Mouse (Mus musculus): ENCODE measurements at regions not wholly inside any gene's neighbourhood (a gene's known extent, or its start where the extent isn't known, plus 50 kb on each side); places are given as distances from the start of the nearest gene placed in this dataset.

DNA sequence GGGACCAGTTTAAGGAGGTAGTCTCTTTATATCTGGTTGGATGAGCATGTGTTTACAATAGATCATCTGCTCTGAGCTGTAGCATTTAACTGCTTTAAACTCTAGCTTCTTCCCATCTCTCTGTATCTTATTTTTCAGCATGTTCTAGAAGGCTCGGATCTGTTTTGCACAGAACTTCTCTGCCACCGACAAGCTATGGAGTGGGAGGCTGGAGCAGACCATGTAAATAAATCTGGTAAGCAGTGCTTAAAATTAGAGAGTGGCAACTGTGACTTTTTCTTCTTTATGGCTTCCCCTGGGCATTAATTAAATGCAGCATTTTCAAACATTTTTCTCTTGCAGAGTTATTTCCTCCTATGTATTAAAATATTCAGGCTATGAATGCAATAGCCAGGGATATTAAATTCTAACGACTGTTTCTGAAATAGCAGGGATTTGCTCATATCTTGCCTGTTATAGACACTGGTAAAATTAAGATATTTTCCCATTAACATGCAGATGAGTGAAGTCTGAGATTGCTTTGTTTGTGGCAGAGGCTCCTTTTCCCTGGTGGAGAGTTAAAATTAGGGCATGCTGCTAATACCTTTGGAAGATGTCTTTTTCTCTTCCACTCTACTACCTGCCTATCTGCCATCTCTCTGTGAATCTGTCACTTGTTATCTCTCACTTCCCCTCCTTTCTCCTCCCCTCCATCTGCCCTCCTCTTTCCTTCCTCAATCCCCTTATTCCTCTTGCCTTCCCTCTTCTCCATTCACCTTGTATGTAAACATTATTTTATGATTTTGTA lies 327.2 kb downstream of the Fam198b start:
- H3K27ac ChIP-seq (ENCODE audit: insufficient read depth, low read length) = no peak overlapping the region
- no peak overlapping the region for H3K4me3 ChIP-seq (ENCODE audit: extremely low read depth, insufficient read depth, insufficient read length)
- H3K27me3 ChIP-seq (ENCODE audit: control insufficient read depth, insufficient read depth, low read length) = no peaks in the 10 kb centered on the region
- WGBS = 85% methylated on average over 3 of the region's 3 CpGs
- no peak for TF ChIP-seq POLR2A (IDR thresholded peaks at IDR 0.05; ENCODE audit: low read depth, low read length)
- TF ChIP-seq CTCF (IDR thresholded peaks at IDR 0.05; ENCODE audit: extremely low read depth, insufficient read depth, insufficient read length, insufficient replicate concordance) = no peak
- no peak for DNase-seq (ENCODE audit: low read depth in 1 of 2, low spot score in 2 of 2)
- H3K4me1 ChIP-seq (ENCODE audit: control insufficient read depth, insufficient read depth, insufficient read length) = no peaks in the 10 kb centered on the region
- no peaks in the 10 kb centered on the region for H3K36me3 ChIP-seq (ENCODE audit: control insufficient read depth, insufficient read depth, low read length)

DNA sequence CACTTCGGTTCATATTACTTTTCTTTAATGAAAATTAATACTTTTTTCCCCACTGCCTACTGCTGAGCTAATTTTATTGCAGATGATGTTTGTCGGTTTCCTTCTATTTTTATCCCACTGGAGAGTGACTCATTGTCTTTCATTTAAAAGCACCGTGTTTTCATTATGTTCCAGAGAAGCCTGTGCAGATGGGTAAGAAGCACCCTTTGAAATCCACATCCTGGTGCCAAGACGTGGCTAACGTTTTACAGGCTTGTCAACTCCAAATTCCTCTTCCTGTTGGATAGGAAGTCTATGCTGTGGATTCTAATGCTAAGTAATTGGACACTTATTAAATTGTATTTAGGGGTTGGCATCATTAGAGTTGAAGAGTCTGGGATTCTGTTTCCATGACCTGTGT lies 364.3 kb downstream of the Fam198b start:
- no peak overlapping the region for H3K27ac ChIP-seq (ENCODE audit: insufficient read depth, low read length)
- TF ChIP-seq CTCF (IDR thresholded peaks at IDR 0.05; ENCODE audit: extremely low read depth, insufficient read depth, insufficient read length, insufficient replicate concordance) (no peak), POLR2A (IDR thresholded peaks at IDR 0.05; ENCODE audit: low read depth, low read length) (no peak)
- H3K4me1 ChIP-seq (ENCODE audit: control insufficient read depth, insufficient read depth, insufficient read length) = no peaks in the 10 kb centered on the region
- DNase-seq (ENCODE audit: low read depth in 1 of 2, low spot score in 2 of 2) = no peak
- H3K4me3 ChIP-seq (ENCODE audit: extremely low read depth, insufficient read depth, insufficient read length) = no peak overlapping the region
- no peaks in the 10 kb centered on the region for H3K27me3 ChIP-seq (ENCODE audit: control insufficient read depth, insufficient read depth, low read length)
- 54% methylated on average over 5 of the region's 5 CpGs for WGBS
- no peaks in the 10 kb centered on the region for H3K36me3 ChIP-seq (ENCODE audit: control insufficient read depth, insufficient read depth, low read length)

DNA sequence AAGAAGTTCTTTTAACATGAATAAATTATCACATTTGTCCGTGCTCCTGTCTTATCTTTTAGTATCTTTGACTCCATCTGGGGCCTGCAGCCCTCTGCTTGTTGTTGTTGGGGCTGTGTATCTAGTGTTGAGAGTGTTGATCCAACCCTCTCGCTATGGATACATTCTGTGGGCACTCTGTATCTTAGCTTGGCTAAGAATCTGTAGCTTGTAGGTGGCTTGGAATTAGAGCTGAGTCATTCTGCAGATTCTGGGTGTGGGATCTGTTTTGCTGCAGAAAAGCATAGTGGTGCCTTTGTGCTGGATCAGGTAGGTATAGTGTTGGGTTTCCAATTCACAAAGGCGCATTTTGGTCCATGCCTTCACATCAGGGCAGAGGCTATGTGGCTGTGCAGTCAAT lies 365.6 kb downstream of the Fam198b start:
- Histone ChIP-seq H3K4me1 (ENCODE audit: control insufficient read depth, insufficient read depth, insufficient read length) (no peaks in the 10 kb centered on the region), H3K27me3 (ENCODE audit: control insufficient read depth, insufficient read depth, low read length) (no peaks in the 10 kb centered on the region), H3K4me3 (ENCODE audit: extremely low read depth, insufficient read depth, insufficient read length) (no peak overlapping the region), H3K36me3 (ENCODE audit: control insufficient read depth, insufficient read depth, low read length) (no peaks in the 10 kb centered on the region), H3K27ac (ENCODE audit: insufficient read depth, low read length) (no peak overlapping the region)
- DNase-seq (ENCODE audit: low read depth in 1 of 2, low spot score in 2 of 2) = no peak
- no peak for TF ChIP-seq CTCF (IDR thresholded peaks at IDR 0.05; ENCODE audit: extremely low read depth, insufficient read depth, insufficient read length, insufficient replicate concordance)
- WGBS = 66% methylated on average over 3 of the region's 3 CpGs

DNA sequence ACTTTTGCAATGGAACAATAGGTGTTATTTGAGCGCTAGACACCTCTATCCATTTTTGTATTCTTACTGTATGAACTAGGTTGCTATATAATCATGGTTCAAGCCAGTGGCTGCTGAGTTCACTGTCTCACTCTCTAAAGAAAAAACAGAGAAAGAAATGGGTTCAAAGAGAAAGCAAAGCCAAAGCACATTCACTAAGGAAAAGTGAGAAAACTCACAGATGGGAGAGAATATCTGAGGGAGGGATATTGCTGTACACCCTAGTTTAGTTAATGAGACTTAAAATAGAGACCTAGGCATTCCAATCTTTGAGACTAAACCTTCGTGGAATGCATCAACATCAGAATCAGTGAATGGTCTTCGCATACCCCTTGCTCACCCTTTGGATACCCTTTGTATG lies 371.0 kb downstream of the Fam198b start:
- DNase-seq (ENCODE audit: low read depth in 1 of 2, low spot score in 2 of 2) = no peak
- Histone ChIP-seq H3K27ac (ENCODE audit: insufficient read depth, low read length) (no peak overlapping the region), H3K27me3 (ENCODE audit: control insufficient read depth, insufficient read depth, low read length) (no peaks in the 10 kb centered on the region), H3K4me3 (ENCODE audit: extremely low read depth, insufficient read depth, insufficient read length) (no peak overlapping the region), H3K4me1 (ENCODE audit: control insufficient read depth, insufficient read depth, insufficient read length) (no peaks in the 10 kb centered on the region), H3K36me3 (ENCODE audit: control insufficient read depth, insufficient read depth, low read length) (no peaks in the 10 kb centered on the region)
- TF ChIP-seq POLR2A (IDR thresholded peaks at IDR 0.05; ENCODE audit: low read depth, low read length) (no peak), CTCF (IDR thresholded peaks at IDR 0.05; ENCODE audit: extremely low read depth, insufficient read depth, insufficient read length, insufficient replicate concordance) (no peak)
- 81% methylated on average over 3 of the region's 3 CpGs for WGBS

DNA sequence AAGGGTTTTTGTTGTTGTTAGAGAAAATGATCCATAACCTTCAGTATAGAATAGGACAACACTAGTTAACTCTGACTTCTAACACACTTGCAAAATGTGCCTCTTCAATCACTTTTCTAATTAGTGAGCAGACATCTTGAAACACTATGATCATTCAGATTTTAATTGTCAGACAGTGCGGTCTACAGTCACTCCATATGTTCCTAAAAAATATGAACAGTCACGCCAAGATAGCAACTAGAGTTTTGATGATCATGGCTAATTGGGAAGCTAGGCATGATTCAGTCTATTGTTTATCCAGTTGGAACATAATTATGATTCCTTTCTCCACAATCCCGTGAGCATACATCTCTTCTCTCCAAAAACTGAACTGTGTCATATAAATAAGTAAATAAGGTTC lies 372.1 kb downstream of the Fam198b start:
- no peak for TF ChIP-seq POLR2A (IDR thresholded peaks at IDR 0.05; ENCODE audit: low read depth, low read length)
- no peak for TF ChIP-seq CTCF (IDR thresholded peaks at IDR 0.05; ENCODE audit: extremely low read depth, insufficient read depth, insufficient read length, insufficient replicate concordance)
- no peak overlapping the region for H3K4me3 ChIP-seq (ENCODE audit: extremely low read depth, insufficient read depth, insufficient read length)
- no peaks in the 10 kb centered on the region for H3K4me1 ChIP-seq (ENCODE audit: control insufficient read depth, insufficient read depth, insufficient read length)
- no peak overlapping the region for H3K27ac ChIP-seq (ENCODE audit: insufficient read depth, low read length)
- no peak for DNase-seq (ENCODE audit: low read depth in 1 of 2, low spot score in 2 of 2)
- WGBS = 87% methylated on average over 3 of the region's 3 CpGs
- H3K27me3 ChIP-seq (ENCODE audit: control insufficient read depth, insufficient read depth, low read length) = no peaks in the 10 kb centered on the region
- H3K36me3 ChIP-seq (ENCODE audit: control insufficient read depth, insufficient read depth, low read length) = no peaks in the 10 kb centered on the region

DNA sequence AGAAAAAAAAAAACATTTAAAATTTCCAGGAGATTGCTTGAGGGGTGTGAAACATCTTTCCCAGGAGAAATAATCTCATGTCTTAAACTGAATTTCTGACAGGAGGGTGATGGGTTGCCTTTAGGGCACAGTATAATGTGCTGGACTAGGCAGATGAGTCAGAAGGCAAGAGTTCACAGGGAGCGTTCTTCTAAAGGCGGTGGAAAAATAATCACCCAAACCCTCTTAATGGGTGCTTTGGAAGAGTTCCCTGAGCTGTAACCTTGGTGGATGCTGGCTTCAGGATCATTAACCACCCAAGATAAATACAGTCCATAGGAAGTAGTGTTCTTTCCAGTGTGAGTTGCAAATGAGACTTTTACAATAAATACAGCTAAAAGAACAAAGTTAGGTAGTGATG lies 378.8 kb downstream of the Fam198b start:
- H3K4me3 ChIP-seq (ENCODE audit: extremely low read depth, insufficient read depth, insufficient read length) = no peak overlapping the region
- no peaks in the 10 kb centered on the region for H3K27me3 ChIP-seq (ENCODE audit: control insufficient read depth, insufficient read depth, low read length)
- 93% methylated on average over 2 of the region's 2 CpGs for WGBS
- no peaks in the 10 kb centered on the region for H3K4me1 ChIP-seq (ENCODE audit: control insufficient read depth, insufficient read depth, insufficient read length)
- no peak overlapping the region for H3K27ac ChIP-seq (ENCODE audit: insufficient read depth, low read length)
- TF ChIP-seq CTCF (IDR thresholded peaks at IDR 0.05; ENCODE audit: extremely low read depth, insufficient read depth, insufficient read length, insufficient replicate concordance) (no peak), POLR2A (IDR thresholded peaks at IDR 0.05; ENCODE audit: low read depth, low read length) (no peak)
- DNase-seq (ENCODE audit: low read depth in 1 of 2, low spot score in 2 of 2) = no peak
- no peaks in the 10 kb centered on the region for H3K36me3 ChIP-seq (ENCODE audit: control insufficient read depth, insufficient read depth, low read length)

DNA sequence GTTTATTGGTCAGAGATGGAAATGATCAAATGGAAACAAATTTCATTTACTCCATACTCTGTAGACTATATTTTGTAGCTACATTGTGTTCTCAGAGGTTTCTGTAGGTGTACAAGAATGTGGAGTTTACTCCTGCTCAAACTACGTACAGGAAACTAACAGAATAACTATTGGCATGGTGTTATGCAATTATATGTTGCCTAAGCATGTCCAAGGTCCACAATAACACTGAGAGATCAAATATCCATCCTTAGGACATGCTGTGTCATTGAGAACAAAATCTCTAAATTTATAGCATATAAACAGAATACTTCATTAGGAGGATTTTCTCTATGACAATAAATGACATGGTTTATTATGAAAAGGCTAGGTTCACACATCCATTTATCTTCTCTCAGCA lies 400.3 kb downstream of the Fam198b start:
- WGBS = 78% methylated on average over 1 of the region's 1 CpGs
- H3K36me3 ChIP-seq (ENCODE audit: control insufficient read depth, insufficient read depth, low read length) = no peaks in the 10 kb centered on the region
- no peak for DNase-seq (ENCODE audit: low read depth in 1 of 2, low spot score in 2 of 2)
- TF ChIP-seq CTCF (IDR thresholded peaks at IDR 0.05; ENCODE audit: extremely low read depth, insufficient read depth, insufficient read length, insufficient replicate concordance) (no peak), POLR2A (IDR thresholded peaks at IDR 0.05; ENCODE audit: low read depth, low read length) (no peak)
- H3K4me1 ChIP-seq (ENCODE audit: control insufficient read depth, insufficient read depth, insufficient read length) = no peaks in the 10 kb centered on the region
- H3K4me3 ChIP-seq (ENCODE audit: extremely low read depth, insufficient read depth, insufficient read length) = no peak overlapping the region
- no peak overlapping the region for H3K27ac ChIP-seq (ENCODE audit: insufficient read depth, low read length)
- H3K27me3 ChIP-seq (ENCODE audit: control insufficient read depth, insufficient read depth, low read length) = no peaks in the 10 kb centered on the region
